Mouse (Mus musculus) thymus, postnatal 14 days (tissue): ENCODE data around the gene Dnaic1.

Experiments used
- DNase-seq: peaks from one replicate; pipeline ENCODE4 v3.0.0; 2021

The Dnaic1 gene

GRCm38 (mm10) chr4:41569411-41569885 is at the start of gene Dnaic1, which contains the start of gene Fam219a:
TSS of gene Dnaic1 (plus strand) at chr4:41569775.
TSS of gene Fam219a (minus strand) at chr4:41569538.
- peak; percentile 98 for DNase-seq

DNA sequence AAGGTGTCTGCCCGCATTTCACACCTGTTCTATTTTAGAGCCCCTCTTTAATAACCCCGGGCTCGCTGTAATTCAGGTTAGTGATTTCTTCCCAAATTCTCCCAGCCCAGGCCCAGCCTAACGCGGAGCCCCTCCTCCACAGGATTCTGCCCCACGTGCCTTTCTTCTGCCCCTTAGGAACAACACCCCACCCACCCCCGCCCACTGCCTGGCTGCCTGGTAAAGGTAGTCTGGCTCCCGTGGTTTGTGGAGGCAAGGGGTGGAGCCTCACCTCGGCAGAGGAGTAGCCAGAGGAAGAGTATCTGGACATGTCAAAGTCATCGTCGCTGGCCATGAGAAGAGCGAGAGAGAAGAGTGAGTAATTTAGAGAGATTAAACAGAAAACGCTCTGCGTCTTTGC is 48.9 kb upstream of the Dnaic1 start:
- no peak for DNase-seq

GRCm38 (mm10) chr4:41522136-41522535 is 47.4 kb upstream of the Dnaic1 start:
- no peak for DNase-seq

DNA sequence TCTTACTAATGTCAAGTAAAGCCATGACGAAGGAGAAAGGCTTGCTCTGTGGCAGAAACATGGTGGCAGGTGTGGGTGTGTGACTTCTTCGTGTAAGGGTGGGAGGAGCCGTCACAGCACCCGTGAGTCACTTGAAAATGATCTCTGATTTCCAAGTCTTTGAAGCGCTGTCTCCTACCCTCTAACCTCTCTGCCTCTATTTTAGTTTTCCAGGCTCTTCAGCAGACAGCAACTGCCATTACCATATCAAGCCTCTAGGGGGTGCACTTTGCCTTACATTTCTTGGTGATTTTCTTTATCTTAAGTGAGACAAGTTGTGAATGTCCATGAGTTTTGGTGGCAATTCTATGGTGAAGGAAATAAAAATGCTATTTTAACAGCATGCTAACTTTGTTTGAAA is 46.8 kb upstream of the Dnaic1 start:
- peak; percentile 27 for DNase-seq

GRCm38 (mm10) chr4:41523839-41524238 is 45.7 kb upstream of the Dnaic1 start:
- DNase-seq, result no peak

GRCm38 (mm10) chr4:41524829-41525228 is 44.7 kb upstream of the Dnaic1 start:
- no peak for DNase-seq

DNA sequence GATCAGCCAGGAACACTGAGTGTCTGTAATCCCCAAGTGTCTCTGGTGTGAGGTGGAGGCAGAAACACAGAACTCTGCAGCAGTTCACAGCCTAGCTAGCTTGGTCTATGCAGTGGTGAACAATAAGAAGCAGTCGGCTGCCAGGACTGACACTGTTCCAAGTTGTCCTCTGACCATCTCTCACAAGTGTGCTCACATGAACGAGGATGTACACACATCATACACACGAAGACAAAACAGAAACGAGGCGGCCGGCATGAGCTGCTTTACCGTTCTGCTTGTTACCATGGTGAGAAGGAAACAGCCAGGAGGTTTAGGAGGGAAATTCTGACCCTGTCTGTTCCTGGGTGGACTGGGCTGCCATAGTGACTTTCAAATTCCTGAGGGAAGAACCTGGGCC is 43.0 kb upstream of the Dnaic1 start:
- no peak for DNase-seq

DNA sequence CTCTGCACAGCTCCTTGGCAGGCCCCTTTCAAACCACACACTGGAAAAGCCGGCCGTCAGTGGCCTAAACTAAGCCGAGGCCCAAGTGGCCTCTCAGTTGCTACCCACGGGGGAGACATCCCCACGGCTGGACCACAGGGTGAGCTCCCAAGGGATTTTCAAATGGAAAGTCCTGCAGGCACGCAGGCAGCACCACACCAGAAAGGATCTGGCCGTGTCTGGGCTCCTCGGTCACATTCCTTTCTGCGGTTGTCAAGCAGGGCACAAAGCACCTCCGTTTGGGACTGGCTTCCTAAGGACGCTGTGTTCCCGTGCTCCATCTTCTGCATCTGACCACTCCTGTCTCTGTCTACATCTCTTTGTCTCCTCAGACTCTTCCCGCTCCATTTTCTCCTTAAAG is 42.5 kb upstream of the Dnaic1 start:
- no peak for DNase-seq

- DNase-seq, result no peak
Observed at GRCm38 (mm10) chr4:41527996-41528395, 41.6 kb upstream of the Dnaic1 start.

GRCm38 (mm10) chr4:41532420-41532819 is 37.2 kb upstream of the Dnaic1 start:
- peak; percentile 26 for DNase-seq

GRCm38 (mm10) chr4:41534866-41535265 is 34.7 kb upstream of the Dnaic1 start:
- DNase-seq, result no peak

- DNase-seq, result no peak
Observed at GRCm38 (mm10) chr4:41542136-41542535, 27.4 kb upstream of the Dnaic1 start.

- peak; percentile 9 for DNase-seq
Observed at GRCm38 (mm10) chr4:41545985-41546384, 23.6 kb upstream of the Dnaic1 start.

DNA sequence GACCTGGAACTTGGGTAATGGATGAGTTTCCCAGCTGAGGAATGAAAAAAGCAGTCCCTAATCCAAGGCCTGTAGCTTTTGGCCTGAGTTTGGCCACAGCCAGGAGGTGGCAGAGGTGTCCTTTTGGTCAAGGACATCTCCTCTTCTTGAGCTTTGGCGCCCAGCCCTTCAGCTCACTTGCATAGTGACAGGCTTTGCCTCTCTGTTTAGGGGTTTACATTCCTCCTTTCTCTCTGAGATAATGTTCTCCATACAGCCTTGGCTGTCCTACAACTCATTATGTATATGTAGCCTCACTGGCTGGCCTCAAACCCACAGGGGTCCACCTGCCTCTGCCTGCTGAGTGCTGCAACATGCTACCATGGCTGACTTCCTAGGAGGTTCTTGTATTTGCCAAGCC is 22.5 kb upstream of the Dnaic1 start:
- DNase-seq, result no peak

DNA sequence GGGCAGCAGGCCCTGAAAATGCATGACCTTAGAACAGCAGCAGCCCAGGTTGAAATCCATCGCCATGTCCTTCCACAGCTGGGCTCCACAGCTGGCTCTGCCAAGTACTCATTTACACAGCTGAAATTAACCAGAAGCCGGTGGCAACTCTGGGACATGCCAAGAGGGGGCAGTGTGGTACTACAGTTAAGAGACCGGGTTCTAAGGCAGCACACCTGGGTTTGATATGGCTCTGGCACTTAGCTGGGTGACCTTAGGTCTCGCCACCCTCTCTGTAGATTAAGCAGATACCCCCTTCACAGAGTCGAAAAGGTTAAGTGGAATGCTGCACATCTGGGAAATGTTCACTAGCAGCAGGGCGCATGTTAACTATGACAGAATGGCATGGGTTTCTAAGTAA is 17.0 kb upstream of the Dnaic1 start:
- peak; percentile 80 for DNase-seq

GRCm38 (mm10) chr4:41553116-41553515 is 16.5 kb upstream of the Dnaic1 start:
- DNase-seq, result no peak

DNA sequence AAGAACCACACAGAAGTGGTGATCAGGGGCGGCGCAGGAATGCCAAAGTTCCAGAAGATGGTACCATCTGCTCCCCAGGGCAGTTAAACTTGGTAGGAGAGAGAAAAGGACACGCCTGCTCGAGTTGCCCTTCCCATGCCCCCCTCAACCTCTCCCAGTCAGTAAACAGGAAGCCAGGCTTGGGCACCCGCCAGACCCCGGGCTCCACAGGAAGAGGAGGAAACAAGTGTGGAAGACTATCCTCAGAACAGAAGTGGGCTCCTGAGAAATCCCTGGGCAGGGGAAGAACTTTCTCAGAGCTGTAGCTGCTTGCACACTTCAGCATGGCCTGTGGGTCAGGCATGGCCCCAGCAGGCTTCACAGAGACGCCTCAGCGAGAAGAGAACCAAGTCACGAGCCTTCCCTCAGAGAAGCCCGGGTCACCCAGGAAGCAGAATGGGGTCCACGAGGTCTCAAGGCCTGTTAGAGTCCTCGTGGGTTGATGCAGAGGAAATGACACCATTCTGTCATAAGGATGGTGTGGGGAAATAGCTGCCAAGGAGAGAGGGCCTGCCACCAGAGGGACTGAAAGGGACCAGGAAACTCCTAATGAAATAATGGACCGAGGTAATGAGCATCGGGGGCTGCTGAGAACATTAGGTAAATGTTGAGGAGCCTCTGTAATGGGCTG is 14.4 kb upstream of the Dnaic1 start:
- no peak for DNase-seq

GRCm38 (mm10) chr4:41556311-41556953 is 13.1 kb upstream of the Dnaic1 start:
- DNase-seq, result no peak

DNA sequence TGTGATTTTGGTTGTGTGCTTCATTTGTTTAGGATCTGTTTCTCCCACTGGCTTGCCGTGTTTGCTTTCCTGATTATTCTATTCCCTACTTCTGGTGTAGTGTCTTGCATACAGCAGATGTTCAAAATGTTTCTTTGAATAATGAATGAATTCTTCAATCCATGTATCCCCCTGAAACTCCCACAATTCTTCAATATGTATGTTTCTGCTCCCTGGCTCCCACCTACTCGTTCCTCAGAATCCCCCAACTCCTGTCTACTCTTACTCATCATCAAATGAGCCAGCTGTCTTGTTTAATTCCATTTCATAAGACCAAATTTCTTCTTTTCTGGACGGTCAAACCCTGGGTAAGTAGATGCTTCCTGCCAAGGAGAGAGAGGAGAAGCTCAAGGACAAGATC is 12.5 kb upstream of the Dnaic1 start:
- no peak for DNase-seq

- no peak for DNase-seq
Observed at GRCm38 (mm10) chr4:41563297-41563696, 6.3 kb upstream of the Dnaic1 start.

DNA sequence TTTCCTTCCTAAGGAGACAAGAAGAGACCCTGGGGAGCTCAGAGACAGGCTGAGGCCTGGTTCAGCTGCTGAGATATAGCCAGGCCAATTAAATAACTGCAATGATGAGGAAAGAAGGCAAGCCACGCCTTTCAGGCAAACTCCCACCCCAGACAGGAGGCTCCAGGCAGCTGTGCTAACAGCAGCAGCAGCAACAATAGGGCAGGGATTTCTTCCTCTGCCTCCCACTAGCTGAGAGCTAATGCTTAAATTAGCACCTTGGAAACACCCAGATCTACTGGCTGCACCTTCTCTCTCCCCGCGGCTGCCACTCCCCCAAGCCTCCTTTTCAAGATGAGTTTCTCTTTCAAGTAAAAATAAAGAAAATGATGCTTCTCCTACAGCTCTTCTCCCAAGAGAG is 3.5 kb upstream of the Dnaic1 start:
- DNase-seq, result no peak

DNA sequence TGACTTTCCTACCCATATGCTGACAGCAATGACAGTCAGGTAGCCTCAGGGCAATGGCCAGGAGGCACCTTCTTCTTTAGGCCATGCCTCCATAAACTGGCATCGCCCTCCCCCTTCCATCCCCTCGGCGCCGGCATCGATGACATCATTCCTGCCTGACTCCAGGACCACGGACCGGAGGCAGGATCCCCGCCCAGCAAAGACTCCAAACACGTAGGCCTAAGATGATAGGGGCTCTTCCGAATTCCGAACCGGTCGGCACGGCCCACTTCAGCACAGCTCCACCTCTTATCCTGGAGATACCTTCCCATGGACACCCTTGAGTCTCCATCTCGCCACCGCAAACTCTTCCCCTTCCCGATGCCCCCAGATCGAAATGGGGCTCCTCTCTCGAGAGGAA is 1.3 kb upstream of the Dnaic1 start:
- DNase-seq, result peak; percentile 42

GRCm38 (mm10) chr4:41568682-41569410 is 729 bp upstream of the Dnaic1 start:
- peak; percentile 71 for DNase-seq

GRCm38 (mm10) chr4:41571490-41571889 is 1.9 kb downstream of the Dnaic1 start:
- no peak for DNase-seq
